8 mouse cellular contexts compared by ENCODE assay signal in the genomic region with DNA sequence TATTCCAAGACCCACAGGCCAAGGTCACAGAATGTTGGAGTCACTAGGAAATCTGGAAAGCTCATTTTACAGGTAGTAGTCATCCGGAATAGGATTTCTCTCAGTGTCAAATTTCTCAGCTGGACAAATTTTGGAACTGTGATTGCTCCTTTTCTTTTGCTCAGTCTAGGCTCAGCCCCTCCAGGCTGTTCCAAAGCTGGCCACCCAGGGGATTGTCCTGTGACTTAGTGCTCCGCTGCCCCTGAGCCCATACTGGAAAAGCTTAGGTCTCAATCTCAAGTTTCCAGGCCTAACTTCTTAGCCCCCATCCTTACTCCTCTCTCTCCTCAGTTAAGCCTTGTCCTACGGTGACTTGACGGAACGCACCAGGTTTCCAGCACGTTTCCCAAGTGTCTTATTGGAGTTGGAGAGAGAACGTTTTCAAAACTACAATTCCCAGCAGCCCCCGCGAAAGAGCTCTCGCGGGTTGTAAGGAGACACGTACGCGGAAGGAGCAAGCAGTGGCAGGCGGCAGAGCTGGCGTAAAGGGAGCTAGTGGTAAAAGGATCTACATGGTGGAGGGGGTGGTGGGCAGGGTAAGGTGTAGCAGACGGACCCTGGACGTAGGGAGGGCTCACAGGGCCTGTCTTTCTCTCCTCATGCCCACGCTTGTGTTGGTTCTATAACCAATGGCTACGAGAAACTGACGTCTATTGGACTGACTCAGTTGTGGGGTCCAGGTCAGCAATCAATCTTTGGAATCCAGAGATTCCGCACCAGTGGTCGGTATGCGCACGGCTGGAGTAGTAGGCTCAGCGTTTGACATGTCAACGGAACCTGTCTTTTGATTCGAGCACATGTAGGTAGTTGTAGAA. TPM values are rescaled to one million over a fixed set of nuclear protein-coding genes. Genes with fewer than 3 reads are reported as not detected.
DNase-seq lines count a peak whose midpoint lies in the region; ATAC-seq and TF ChIP-seq lines count a peak whose summit lies in the region.

Gene Gmppa, plus strand, starts transcription at position 456 of the 854 bp plus-strand sequence.

- DNase-seq in liver: peak; percentile 76
- peak; percentile 70 for DNase-seq in splenic B cell, adult 2 months (ENCODE audit: low read depth, low spot score)

- H3K36me3 ChIP-seq in C2C12 (ENCODE audit: control insufficient read depth, insufficient read depth): no peaks in the 10 kb centered on the region
- H3K36me3 ChIP-seq in heart, embryonic 11.5 days (ENCODE audit: control insufficient read depth, insufficient read depth, low read length): no peaks in the 10 kb centered on the region
- peaks cover 8% of the 10 kb centered on the region; the same call in 1 of the 2 replicates for H3K36me3 ChIP-seq in kidney, embryonic 15.5 days
- 0 out of 2 replicates have a peak, but pooled peaks cover 2% of the 10 kb centered on the region for H3K36me3 ChIP-seq in splenic B cell, adult 2 months (ENCODE audit: control insufficient read depth, insufficient read depth, low read length, poor library complexity, severe bottlenecking)

- no peaks in the 10 kb centered on the region for H3K27me3 ChIP-seq in C2C12 (ENCODE audit: control insufficient read depth, insufficient read depth, insufficient read length)
- H3K27me3 ChIP-seq in heart, embryonic 11.5 days (ENCODE audit: control insufficient read depth, insufficient read depth, low read length): no peaks in the 10 kb centered on the region
- H3K27me3 ChIP-seq in kidney, embryonic 15.5 days: no peaks in the 10 kb centered on the region
- no peaks in the 10 kb centered on the region for H3K27me3 ChIP-seq in splenic B cell, adult 2 months (ENCODE audit: control insufficient read depth, insufficient read depth, low read length, poor library complexity, severe bottlenecking)

- H3K9me3 ChIP-seq in heart, embryonic 11.5 days (replicated peaks; ENCODE audit: control insufficient read depth, low read length): no peaks in the 10 kb centered on the region
- H3K9me3 ChIP-seq in kidney, embryonic 15.5 days (replicated peaks): no peaks in the 10 kb centered on the region

- H3K79me3 ChIP-seq in C2C12 (ENCODE audit: low read depth): no peaks in the 10 kb centered on the region

- ATAC-seq in heart, embryonic 11.5 days (replicated peaks; ENCODE audit: insufficient number of reproducible peaks, low FRiP score, low TSS enrichment): peak; percentile 46; the same call in 1 of the 2 replicates
- peak; percentile 87 for ATAC-seq in kidney, embryonic 15.5 days (replicated peaks; ENCODE audit: low FRiP score)
- peak; percentile 81 for ATAC-seq in monocyte, adult 5-6 weeks (replicated peaks; ENCODE audit: insufficient number of reproducible peaks, low FRiP score, low TSS enrichment, poor library complexity, severe bottlenecking)

- H3K27ac ChIP-seq in bone marrow macrophage, adult 2 months (ENCODE audit: insufficient read depth, low read depth, low read length): no peak within 1 kb of the TSS
- H3K27ac ChIP-seq in embryonic fibroblast, embryonic 13.5 days (ENCODE audit: insufficient read depth, low read length): peak within 1 kb of the TSS; percentile 46
- peak within 1 kb of the TSS; percentile 65; the same call in 1 of the 2 replicates for H3K27ac ChIP-seq in heart, embryonic 11.5 days (ENCODE audit: low read depth, low read length)
- peak within 1 kb of the TSS; percentile 74 for H3K27ac ChIP-seq in kidney, embryonic 15.5 days

- no peak for TF ChIP-seq CTCF in C2C12 (IDR thresholded peaks at IDR 0.05; ENCODE audit: control insufficient read depth, insufficient read depth, insufficient read length)
- TF ChIP-seq CTCF in bone marrow macrophage, adult 2 months (IDR thresholded peaks at IDR 0.05; ENCODE audit: low read depth, low read length): no peak
- no peak for TF ChIP-seq CTCF in embryonic fibroblast, embryonic 13.5 days (IDR thresholded peaks at IDR 0.05; ENCODE audit: borderline replicate concordance, insufficient read depth, low read length)

- WGBS in heart, embryonic 11.5 days (ENCODE audit: insufficient replicate concordance): 5% methylated on average over 28 of the region's 28 CpGs
- WGBS in kidney, embryonic 15.5 days: 3% methylated on average over 28 of the region's 28 CpGs

- H3K4me1 ChIP-seq in bone marrow macrophage, adult 2 months (ENCODE audit: control insufficient read depth, insufficient read depth, low read length): peaks cover 5% of the 10 kb centered on the region
- H3K4me1 ChIP-seq in embryonic fibroblast, embryonic 13.5 days (ENCODE audit: control insufficient read depth, insufficient read depth, low read length): no peaks in the 10 kb centered on the region
- peaks cover 14% of the 10 kb centered on the region; the same call in 1 of the 2 replicates for H3K4me1 ChIP-seq in heart, embryonic 11.5 days (ENCODE audit: control insufficient read depth, insufficient read depth, low read length)
- peaks cover 38% of the 10 kb centered on the region for H3K4me1 ChIP-seq in kidney, embryonic 15.5 days

- peak within 1 kb of the TSS; percentile 72 for H3ac ChIP-seq in C2C12 (ENCODE audit: control insufficient read depth, insufficient read length, low read depth)

- H3K9ac ChIP-seq in heart, embryonic 11.5 days (ENCODE audit: low read depth, low read length): peak within 1 kb of the TSS; percentile 81
- peak within 1 kb of the TSS; percentile 71 for H3K9ac ChIP-seq in kidney, embryonic 15.5 days

- peak within 1 kb of the TSS; percentile 83 for H3K4me2 ChIP-seq in heart, embryonic 11.5 days
- H3K4me2 ChIP-seq in kidney, embryonic 15.5 days: peak within 1 kb of the TSS; percentile 78

- peak within 1 kb of the TSS; percentile 61 for H3K4me3 ChIP-seq in C2C12 (ENCODE audit: insufficient read depth, poor library complexity, severe bottlenecking)
- H3K4me3 ChIP-seq in bone marrow macrophage, adult 2 months (ENCODE audit: insufficient read depth, low read length): peak within 1 kb of the TSS; percentile 66
- peak within 1 kb of the TSS; percentile 84 for H3K4me3 ChIP-seq in embryonic fibroblast, embryonic 13.5 days (ENCODE audit: insufficient read depth, low read length)
- peak within 1 kb of the TSS; percentile 68 for H3K4me3 ChIP-seq in heart, embryonic 11.5 days (ENCODE audit: low read depth, low read length)
- peak within 1 kb of the TSS; percentile 71 for H3K4me3 ChIP-seq in kidney, embryonic 15.5 days (replicated peaks)

- H3K79me2 ChIP-seq in C2C12 (ENCODE audit: control insufficient read depth, insufficient read depth): no peaks in the 10 kb centered on the region

- 0 out of 2 replicates have a peak, but pooled peaks have one; percentile 5 for TF ChIP-seq POLR2A in bone marrow macrophage, adult 2 months (IDR thresholded peaks at IDR 0.05; ENCODE audit: borderline replicate concordance, low read depth, low read length)
- TF ChIP-seq POLR2A in embryonic fibroblast, embryonic 13.5 days (IDR thresholded peaks at IDR 0.05; ENCODE audit: low read depth, low read length): peak; percentile 95

TF ChIP-seq in C2C12, 6 proteins besides CTCF, POLR2A, EP300 and RAD21:
- TF ChIP-seq USF1 (IDR thresholded peaks at IDR 0.05; ENCODE audit: low read depth): no peak
- no peak for TF ChIP-seq FOSL1 (IDR thresholded peaks at IDR 0.05; ENCODE audit: insufficient read depth, low read length, poor library complexity, severe bottlenecking)
- TF ChIP-seq MYOG (IDR thresholded peaks at IDR 0.05; ENCODE audit: control insufficient read depth, extremely low read depth, insufficient read length): no peak
- no peak for TF ChIP-seq CEBPB (IDR thresholded peaks at IDR 0.05; ENCODE audit: low read depth)
- TF ChIP-seq MAX (IDR thresholded peaks at IDR 0.05): no peak
- TF ChIP-seq MYOD1 (IDR thresholded peaks at IDR 0.05; ENCODE audit: control insufficient read depth, insufficient read length, low read depth): no peak

RNA-seq across cellular contexts. Expression of gene Gmppa, which starts in this region (rescaled TPM):
- 78.8 TPM for polyA plus RNA-seq in C2C12 (2012; fragmentation: generic; extraction: Trizol)
- polyA plus RNA-seq in bone marrow macrophage, adult 2 months (2012; ENCODE audit: insufficient read depth, insufficient read length, missing spikeins): 79.2 and 89.6 TPM in 2 replicates
- polyA plus RNA-seq in embryonic fibroblast, embryonic 13.5 days (2011; ENCODE audit: insufficient read length, low read depth, missing spikeins): 70.6 and 77.6 TPM in 2 replicates
- 49.8 and 57.2 TPM in 2 replicates for polyA plus RNA-seq in heart, embryonic 11.5 days (2014; fragmentation: Nextera tagmentation; extraction: Ambion mirVana)
- polyA plus RNA-seq in kidney, embryonic 15.5 days (2015; fragmentation: Nextera tagmentation; extraction: Ambion mirVana): 74.7 and 78.7 TPM in 2 replicates
- total RNA-seq in monocyte, adult 5-6 weeks (2017): 39.2 to 56.0 TPM (median 55.4 TPM) in 3 replicates
